Mouse (Mus musculus) liver, adult 2 months (tissue): Measurements from ENCODE around the gene Kank2.

Experiments
- CTCF ChIP-seq: fragments of 200-500 bp; IDR thresholded peaks from 2 replicates; pipeline ENCODE4 v1.5.1; 2011; ENCODE audit warnings: low read depth, low read length, control low read depth
- POLR2A ChIP-seq: fragments of 200-500 bp; IDR thresholded peaks from 2 replicates; pipeline ENCODE4 v1.6.1; 2011; ENCODE audit warnings: low read length, control low read depth; ENCODE audit not compliant: insufficient read depth; ENCODE audit errors: extremely low read depth

DNA sequence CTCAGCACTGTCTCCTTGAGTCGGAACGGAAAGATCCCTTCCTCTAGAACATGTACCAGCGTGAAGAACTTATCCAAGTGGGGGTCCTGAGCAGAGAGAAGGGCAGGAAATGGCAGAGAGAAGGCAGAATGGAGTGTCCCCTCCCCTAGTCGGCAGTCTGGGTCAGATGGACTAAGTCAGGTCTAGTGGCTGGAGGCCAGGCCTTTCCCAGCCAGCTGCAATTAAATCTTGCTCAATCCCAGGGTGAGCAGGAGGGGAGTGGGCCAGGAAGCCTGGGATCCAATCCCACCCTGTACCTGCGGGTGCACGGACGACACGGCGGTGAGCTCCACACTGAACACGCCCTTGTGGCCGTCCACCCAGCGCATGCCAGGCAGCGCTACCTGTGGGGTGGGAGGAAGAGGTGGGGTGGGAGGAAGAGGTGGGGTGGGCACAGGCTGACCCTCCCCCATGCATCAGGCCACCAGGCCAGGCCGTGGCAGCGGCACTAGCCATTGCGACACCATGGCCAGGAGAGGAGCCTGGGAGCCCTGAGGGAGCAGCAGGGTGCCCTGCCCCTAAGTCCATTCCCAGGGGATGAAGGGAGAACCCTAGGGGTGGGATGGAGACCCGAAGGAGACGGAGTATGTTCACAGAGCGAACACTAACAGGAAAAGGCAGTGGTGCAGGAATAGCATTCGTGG lies 33.2 kb upstream of the Kank2 start:
- TF ChIP-seq POLR2A (no peak), CTCF (no peak)
